Mouse (Mus musculus): ENCODE results near the gene Hoxa6. TPM values are rescaled to one million over a fixed set of nuclear protein-coding genes. Genes with fewer than 3 reads are reported as not detected.
A peak's percentile ranks its signal among the peaks of the same experiment; 100 is the strongest.

The Hoxa6 gene
- polyA plus RNA-seq, 1 experiment from 2014 or later: not detected

GRCm38 (mm10) chr6:52223939-52224760, 15.6 kb upstream of the Hoxa6 start:
- no peak overlapping the region for H3K4me2 ChIP-seq (ENCODE audit: low read length)
- H3K9me3 ChIP-seq (ENCODE audit: control insufficient read depth, low read length): no peaks in the 10 kb centered on the region

GRCm38 (mm10) chr6:52222729-52223128, 14.2 kb upstream of the Hoxa6 start:
- WGBS: 19% methylated on average over 13 of the region's 13 CpGs
- H3K36me3 ChIP-seq (ENCODE audit: control insufficient read depth, insufficient read depth, low read length): no peaks in the 10 kb centered on the region
- no peaks in the 10 kb centered on the region for H3K9me3 ChIP-seq (ENCODE audit: control insufficient read depth, low read length)
- no peak for ATAC-seq (ENCODE audit: insufficient number of reproducible peaks, insufficient read depth, low FRiP score, low read depth)
- peaks cover 100% of the 10 kb centered on the region for H3K27me3 ChIP-seq (ENCODE audit: control insufficient read depth, insufficient read depth, low read length)
- peaks cover 2 to 6% of the 10 kb centered on the region in 2 experiments; a peak in 1 of 4 replicates for H3K4me1 ChIP-seq (ENCODE audit: control insufficient read depth in 2 of 2, insufficient read depth in 2 of 2, low read length in 2 of 2)
- H3K4me2 ChIP-seq (ENCODE audit: low read length): no peak overlapping the region
- no peak overlapping the region for H3K9ac ChIP-seq (ENCODE audit: low read length)
- no peak overlapping the region for H3K4me3 ChIP-seq (ENCODE audit: control insufficient read depth in 1 of 2, insufficient read depth in 1 of 2, low read depth in 1 of 2, low read length in 2 of 2)
- no peak overlapping the region for H3K27ac ChIP-seq (replicated peaks in 1 of 2; ENCODE audit: control insufficient read depth in 1 of 2, insufficient read depth in 1 of 2, low read depth in 2 of 2, low read length in 2 of 2)

More at GRCm38 (mm10) chr6:52223939-52224760, 15.6 kb upstream of the Hoxa6 start:
- peaks cover 99% of the 10 kb centered on the region for H3K27me3 ChIP-seq (ENCODE audit: control insufficient read depth, insufficient read depth, low read length)
- no peak overlapping the region for H3K9ac ChIP-seq (ENCODE audit: low read length)
- H3K27ac ChIP-seq (replicated peaks in 1 of 2; ENCODE audit: control insufficient read depth in 1 of 2, insufficient read depth in 1 of 2, low read depth in 2 of 2, low read length in 2 of 2): no peak overlapping the region
- no peak for ATAC-seq (ENCODE audit: insufficient number of reproducible peaks, insufficient read depth, low FRiP score, low read depth)
- H3K4me3 ChIP-seq (ENCODE audit: control insufficient read depth in 1 of 2, insufficient read depth in 1 of 2, low read depth in 1 of 2, low read length in 2 of 2): no peak overlapping the region
- WGBS: 3% methylated on average over 24 of the region's 24 CpGs
- H3K36me3 ChIP-seq (ENCODE audit: control insufficient read depth, insufficient read depth, low read length): no peaks in the 10 kb centered on the region
- H3K4me1 ChIP-seq (ENCODE audit: control insufficient read depth in 2 of 2, insufficient read depth in 2 of 2, low read length in 2 of 2): peaks cover 2 to 6% of the 10 kb centered on the region in 2 experiments; a peak in 1 of 4 replicates

- Histone ChIP-seq H3K36me3 (ENCODE audit: control insufficient read depth, insufficient read depth, low read length) (no peaks in the 10 kb centered on the region), H3K9ac (ENCODE audit: low read length) (no peak overlapping the region)
Observed at GRCm38 (mm10) chr6:52221993-52222685, 13.6 kb upstream of the Hoxa6 start.

GRCm38 (mm10) chr6:52221337-52221992, 12.9 kb upstream of the Hoxa6 start, which contains the start of gene Hoxa7:
Hoxa7 (minus strand) TSS chr6:52221854.
- H3K9me3 ChIP-seq (ENCODE audit: control insufficient read depth, low read length): no peaks in the 10 kb centered on the region
- 2% methylated on average over 44 of the region's 46 CpGs for WGBS
- peak; percentile 57 for ATAC-seq (ENCODE audit: insufficient number of reproducible peaks, insufficient read depth, low FRiP score, low read depth)
- peak within 1 kb of the TSS; percentile 97 for H3K4me2 ChIP-seq (ENCODE audit: low read length)
- peaks cover 100% of the 10 kb centered on the region for H3K27me3 ChIP-seq (ENCODE audit: control insufficient read depth, insufficient read depth, low read length)
- peak within 1 kb of the TSS; percentile 57 for H3K9ac ChIP-seq (ENCODE audit: low read length)
- H3K4me1 ChIP-seq (ENCODE audit: control insufficient read depth in 2 of 2, insufficient read depth in 2 of 2, low read length in 2 of 2): peaks cover 2 to 14% of the 10 kb centered on the region in 2 experiments; a peak in 1 of 4 replicates
- H3K4me3 ChIP-seq (ENCODE audit: control insufficient read depth in 1 of 2, insufficient read depth in 1 of 2, low read depth in 1 of 2, low read length in 2 of 2): peak within 1 kb of the TSS; percentile 56 to 61
- no peak within 1 kb of the TSS for H3K27ac ChIP-seq (replicated peaks in 1 of 2; ENCODE audit: control insufficient read depth in 1 of 2, insufficient read depth in 1 of 2, low read depth in 2 of 2, low read length in 2 of 2)
- no peaks in the 10 kb centered on the region for H3K36me3 ChIP-seq (ENCODE audit: control insufficient read depth, insufficient read depth, low read length)

More at GRCm38 (mm10) chr6:52221993-52222685, 13.6 kb upstream of the Hoxa6 start:
- peaks cover 2 to 10% of the 10 kb centered on the region in 2 experiments; a peak in 1 of 4 replicates for H3K4me1 ChIP-seq (ENCODE audit: control insufficient read depth in 2 of 2, insufficient read depth in 2 of 2, low read length in 2 of 2)
- H3K27me3 ChIP-seq (ENCODE audit: control insufficient read depth, insufficient read depth, low read length): peaks cover 100% of the 10 kb centered on the region
- 10% methylated on average over 21 of the region's 21 CpGs for WGBS
- H3K9me3 ChIP-seq (ENCODE audit: control insufficient read depth, low read length): no peaks in the 10 kb centered on the region
- H3K4me3 ChIP-seq (ENCODE audit: control insufficient read depth in 1 of 2, insufficient read depth in 1 of 2, low read depth in 1 of 2, low read length in 2 of 2): peak overlapping the region; percentile 12 to 56; a peak in 3 of 4 replicates
- peak overlapping the region; percentile 97 for H3K4me2 ChIP-seq (ENCODE audit: low read length)
- H3K27ac ChIP-seq (replicated peaks in 1 of 2; ENCODE audit: control insufficient read depth in 1 of 2, insufficient read depth in 1 of 2, low read depth in 2 of 2, low read length in 2 of 2): no peak overlapping the region
- no peak for ATAC-seq (ENCODE audit: insufficient number of reproducible peaks, insufficient read depth, low FRiP score, low read depth)

- Histone ChIP-seq H3K4me1 (ENCODE audit: control insufficient read depth in 2 of 2, insufficient read depth in 2 of 2, low read length in 2 of 2) (peaks cover 2 to 14% of the 10 kb centered on the region in 2 experiments; a peak in 1 of 4 replicates), H3K9me3 (ENCODE audit: control insufficient read depth, low read length) (no peaks in the 10 kb centered on the region), H3K9ac (ENCODE audit: low read length) (no peak overlapping the region), H3K27ac (replicated peaks in 1 of 2; ENCODE audit: control insufficient read depth in 1 of 2, insufficient read depth in 1 of 2, low read depth in 2 of 2, low read length in 2 of 2) (no peak overlapping the region), H3K4me3 (ENCODE audit: control insufficient read depth in 1 of 2, insufficient read depth in 1 of 2, low read depth in 1 of 2, low read length in 2 of 2) (peak overlapping the region; percentile 56 to 61; a peak in 3 of 4 replicates), H3K4me2 (ENCODE audit: low read length) (peak overlapping the region; percentile 97), H3K27me3 (ENCODE audit: control insufficient read depth, insufficient read depth, low read length) (peaks cover 100% of the 10 kb centered on the region), H3K36me3 (ENCODE audit: control insufficient read depth, insufficient read depth, low read length) (no peaks in the 10 kb centered on the region)
- WGBS: 9% methylated on average over 12 of the region's 12 CpGs
- no peak for ATAC-seq (ENCODE audit: insufficient number of reproducible peaks, insufficient read depth, low FRiP score, low read depth)
Observed at GRCm38 (mm10) chr6:52220865-52221310, 12.4 kb upstream of the Hoxa6 start.

- no peak for ATAC-seq (ENCODE audit: insufficient number of reproducible peaks, insufficient read depth, low FRiP score, low read depth)
- Histone ChIP-seq H3K4me3 (ENCODE audit: control insufficient read depth in 1 of 2, insufficient read depth in 1 of 2, low read depth in 1 of 2, low read length in 2 of 2) (no peak overlapping the region), H3K4me1 (ENCODE audit: control insufficient read depth in 2 of 2, insufficient read depth in 2 of 2, low read length in 2 of 2) (peaks cover 2 to 14% of the 10 kb centered on the region in 2 experiments; a peak in 1 of 4 replicates), H3K4me2 (ENCODE audit: low read length) (no peak overlapping the region), H3K9ac (ENCODE audit: low read length) (no peak overlapping the region), H3K27me3 (ENCODE audit: control insufficient read depth, insufficient read depth, low read length) (peaks cover 100% of the 10 kb centered on the region), H3K27ac (replicated peaks in 1 of 2; ENCODE audit: control insufficient read depth in 1 of 2, insufficient read depth in 1 of 2, low read depth in 2 of 2, low read length in 2 of 2) (no peak overlapping the region), H3K36me3 (ENCODE audit: control insufficient read depth, insufficient read depth, low read length) (no peaks in the 10 kb centered on the region), H3K9me3 (ENCODE audit: control insufficient read depth, low read length) (no peaks in the 10 kb centered on the region)
- 19% methylated on average over 32 of the region's 32 CpGs for WGBS
Observed at GRCm38 (mm10) chr6:52220003-52220864, 11.7 kb upstream of the Hoxa6 start.
